Mouse (Mus musculus) limb, embryonic 15.5 days (tissue): ENCODE measurements at regions not wholly inside any gene's neighbourhood (a gene's known extent, or its start where the extent isn't known, plus 50 kb on each side); places are given as distances from the start of the nearest gene placed in this dataset.

ENCODE experiments used
- ATAC-seq: fragments of 200-750 bp; cut with Nextera tagmentation; 2 replicates; pipeline ENCODE4 v1.8.0; 2017; ENCODE audit warnings: low read depth, moderate TSS enrichment; ENCODE audit not compliant: insufficient number of reproducible peaks, low FRiP score, low TSS enrichment
- H3K27ac ChIP-seq: fragments of 300-500 bp; sonication (generic); 2 replicates; pipeline ENCODE4 v1.5.1; 2015; ENCODE audit warnings: moderate library complexity, mild to moderate bottlenecking, inconsistent platforms
- H3K27me3 ChIP-seq: fragments of 300-500 bp; sonication (generic); 2 replicates; pipeline ENCODE4 v1.6.1; 2015; ENCODE audit warnings: inconsistent platforms
- H3K36me3 ChIP-seq: fragments of 300-500 bp; sonication (generic); 2 replicates; pipeline ENCODE4 v1.6.1; 2015; ENCODE audit warnings: inconsistent platforms
- H3K4me1 ChIP-seq: fragments of 300-500 bp; sonication (generic); 2 replicates; pipeline ENCODE4 v1.6.1; 2015; ENCODE audit warnings: inconsistent platforms
- H3K4me2 ChIP-seq: fragments of 300-500 bp; sonication (generic); 2 replicates; pipeline ENCODE4 v1.6.1; 2015; ENCODE audit warnings: mild to moderate bottlenecking, inconsistent platforms
- H3K4me3 ChIP-seq: fragments of 300-500 bp; sonication (generic); 2 replicates; pipeline ENCODE4 v1.5.1; 2015; ENCODE audit warnings: mild to moderate bottlenecking, inconsistent platforms
- H3K9ac ChIP-seq: fragments of 300-500 bp; sonication (generic); 2 replicates; pipeline ENCODE4 v1.6.1; 2015; ENCODE audit warnings: inconsistent platforms
- H3K9me3 ChIP-seq: fragments of 300-500 bp; sonication (generic); 2 replicates; pipeline ENCODE4 v1.6.1; 2016; ENCODE audit warnings: inconsistent platforms
- WGBS: fragments of 180-500 bp; shearing (Covaris S2); methylation state at CpG from one replicate; pipeline ENCODE4 v1.1.7; 2015; 5-methylcytosine and 5-hydroxymethylcytosine counted together

GRCm38 (mm10) chr13:47611439-47611838 lies 489.0 kb downstream of the Rnf144b start:
- H3K4me2 ChIP-seq: no peak overlapping the region
- no peaks in the 10 kb centered on the region for H3K27me3 ChIP-seq
- no peaks in the 10 kb centered on the region for H3K36me3 ChIP-seq
- H3K9me3 ChIP-seq: no peaks in the 10 kb centered on the region
- H3K4me1 ChIP-seq: no peaks in the 10 kb centered on the region
- H3K4me3 ChIP-seq: no peak overlapping the region
- no peak for ATAC-seq
- 78% methylated on average over 4 of the region's 4 CpGs for whole genome bisulfite sequencing
- H3K27ac ChIP-seq: no peak overlapping the region
- H3K9ac ChIP-seq: no peak overlapping the region

DNA sequence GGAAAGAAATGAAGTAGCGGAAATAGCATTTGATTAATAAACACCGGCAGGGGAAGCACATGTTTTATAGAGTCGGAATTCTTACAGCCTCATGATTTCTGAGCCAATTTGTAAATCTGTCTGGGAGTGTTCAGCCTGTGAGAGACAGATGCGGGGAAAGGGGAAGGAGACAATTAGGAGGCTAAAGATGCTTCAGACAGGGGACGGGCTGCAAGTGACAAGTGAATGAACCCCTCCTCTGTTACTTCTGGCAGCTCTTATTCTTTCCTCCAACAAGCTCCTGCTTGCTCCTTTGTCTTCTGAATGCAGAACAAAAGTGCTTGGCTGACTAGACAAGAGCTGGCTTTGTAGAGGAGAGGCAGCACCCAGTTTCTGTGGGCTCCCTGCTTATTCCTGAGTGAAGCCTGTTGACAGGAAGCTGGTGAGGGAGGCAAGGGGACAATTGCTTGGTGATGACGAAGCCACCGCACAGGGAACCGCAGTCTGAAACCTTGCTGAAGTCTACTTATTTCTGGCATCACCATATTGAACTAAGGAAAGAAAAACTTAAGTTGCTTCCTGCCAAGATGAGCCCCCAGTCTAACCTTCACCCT lies 514.2 kb downstream of the Rnf144b start:
- no peaks in the 10 kb centered on the region for H3K36me3 ChIP-seq
- no peak overlapping the region for H3K27ac ChIP-seq
- no peak for ATAC-seq
- WGBS: 50% methylated on average over 8 of the region's 8 CpGs
- H3K9ac ChIP-seq: no peak overlapping the region
- H3K4me1 ChIP-seq: peaks cover 9% of the 10 kb centered on the region; the same call in 1 of the 2 replicates
- no peak overlapping the region for H3K4me3 ChIP-seq
- H3K27me3 ChIP-seq: no peaks in the 10 kb centered on the region
- no peak overlapping the region for H3K4me2 ChIP-seq
- no peaks in the 10 kb centered on the region for H3K9me3 ChIP-seq

DNA sequence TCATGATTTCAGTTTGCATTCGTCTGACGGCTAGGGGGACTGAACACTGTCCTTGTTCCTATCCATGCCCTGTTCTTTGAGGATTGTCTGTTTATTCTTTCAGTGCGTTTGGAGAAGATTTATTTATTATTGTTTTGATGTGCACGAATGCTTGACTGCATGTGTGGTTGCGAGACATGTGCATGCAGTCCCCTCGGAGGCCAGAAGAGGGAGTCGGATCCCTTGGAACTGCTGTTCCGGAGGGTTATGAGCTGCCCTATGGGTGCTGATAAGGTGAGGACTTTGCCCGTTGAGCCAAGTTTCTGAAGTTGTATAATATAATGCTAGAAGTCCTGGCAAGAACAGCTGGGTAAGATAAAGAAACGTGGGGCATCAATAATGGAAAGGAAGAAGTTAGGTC lies 519.9 kb downstream of the Rnf144b start:
- Histone ChIP-seq H3K9me3 (no peaks in the 10 kb centered on the region), H3K36me3 (no peaks in the 10 kb centered on the region), H3K4me3 (no peak overlapping the region), H3K9ac (no peak overlapping the region), H3K27me3 (no peaks in the 10 kb centered on the region), H3K27ac (no peak overlapping the region), H3K4me1 (no peaks in the 10 kb centered on the region), H3K4me2 (no peak overlapping the region)
- 90% methylated on average over 10 of the region's 10 CpGs for WGBS
- no peak for ATAC-seq

GRCm38 (mm10) chr13:47645081-47645480 lies 522.6 kb downstream of the Rnf144b start:
- no peak overlapping the region for H3K27ac ChIP-seq
- no peaks in the 10 kb centered on the region for H3K9me3 ChIP-seq
- H3K36me3 ChIP-seq: no peaks in the 10 kb centered on the region
- no peak overlapping the region for H3K4me2 ChIP-seq
- no peak overlapping the region for H3K9ac ChIP-seq
- 70% methylated on average over 10 of the region's 10 CpGs for WGBS
- no peak for ATAC-seq
- no peaks in the 10 kb centered on the region for H3K4me1 ChIP-seq
- no peaks in the 10 kb centered on the region for H3K27me3 ChIP-seq
- H3K4me3 ChIP-seq: no peak overlapping the region

DNA sequence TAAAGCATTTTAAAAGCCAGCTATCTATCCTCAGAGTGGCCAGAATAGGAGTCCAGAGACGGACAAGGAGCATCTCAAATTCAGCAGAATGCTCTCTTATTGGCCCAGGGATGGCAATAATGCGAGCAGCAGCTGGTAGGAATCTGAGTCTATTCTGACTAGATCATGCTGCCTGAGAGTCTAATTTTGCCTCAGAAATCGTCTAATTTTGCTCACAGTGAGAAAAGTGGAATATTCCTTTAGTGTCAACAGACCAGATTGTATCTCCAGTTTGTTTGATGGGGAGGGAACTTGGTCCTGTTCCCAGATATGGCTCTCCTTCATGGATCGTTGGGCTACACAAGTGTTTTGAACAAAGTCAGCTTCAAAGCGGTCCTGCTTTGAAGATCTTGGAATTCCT lies 525.2 kb downstream of the Rnf144b start:
- Histone ChIP-seq H3K4me3 (no peak overlapping the region), H3K4me1 (no peaks in the 10 kb centered on the region), H3K9ac (no peak overlapping the region), H3K4me2 (no peak overlapping the region), H3K9me3 (no peaks in the 10 kb centered on the region), H3K36me3 (no peaks in the 10 kb centered on the region), H3K27ac (no peak overlapping the region), H3K27me3 (no peaks in the 10 kb centered on the region)
- 53% methylated on average over 5 of the region's 5 CpGs for WGBS
- no peak for ATAC-seq

DNA sequence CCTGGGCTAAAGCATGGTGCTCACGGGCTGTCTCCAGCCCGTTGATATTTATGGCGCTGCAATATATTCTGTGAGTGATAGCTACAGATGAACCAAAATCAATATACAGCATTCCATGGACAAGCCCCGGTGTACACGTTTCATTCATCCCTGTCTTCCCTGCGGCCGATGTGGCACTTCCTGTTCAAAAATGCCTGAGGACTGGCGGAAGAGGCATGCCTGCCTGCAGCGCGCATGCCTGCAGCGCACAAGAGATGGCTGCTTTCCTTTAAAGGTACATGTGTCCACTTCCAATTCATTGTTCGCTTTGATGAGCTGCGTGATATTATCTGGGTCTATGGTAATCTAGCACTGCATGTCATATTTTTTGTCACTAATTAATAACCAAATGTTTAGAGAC lies 527.6 kb downstream of the Rnf144b start:
- no peaks in the 10 kb centered on the region for H3K4me1 ChIP-seq
- no peaks in the 10 kb centered on the region for H3K36me3 ChIP-seq
- no peak overlapping the region for H3K27ac ChIP-seq
- no peaks in the 10 kb centered on the region for H3K27me3 ChIP-seq
- peak overlapping the region; percentile 30 for H3K4me3 ChIP-seq
- no peak overlapping the region for H3K9ac ChIP-seq
- WGBS: 52% methylated on average over 13 of the region's 13 CpGs
- no peak for ATAC-seq
- peak overlapping the region; percentile 32 for H3K4me2 ChIP-seq
- no peaks in the 10 kb centered on the region for H3K9me3 ChIP-seq

DNA sequence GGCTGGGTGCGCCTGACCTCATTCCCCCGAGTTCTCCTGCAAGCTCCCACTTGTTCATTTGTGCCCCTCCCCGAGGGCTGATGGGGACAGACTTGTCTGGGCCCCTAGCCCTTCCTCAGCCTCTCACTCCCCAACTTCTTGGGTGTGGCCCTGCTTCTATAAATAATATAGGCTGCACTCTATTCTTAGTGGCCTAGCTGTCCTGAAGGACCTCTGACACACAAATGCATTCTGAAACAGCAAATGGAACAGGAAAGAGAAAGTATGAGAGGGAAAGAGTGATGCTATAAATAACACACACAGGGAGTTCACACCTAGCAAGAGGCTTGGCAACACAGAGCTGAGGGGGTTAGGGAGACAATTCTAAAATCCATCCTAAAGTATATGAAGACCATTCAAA lies 544.0 kb downstream of the Rnf144b start:
- Histone ChIP-seq H3K4me3 (no peak overlapping the region), H3K4me2 (no peak overlapping the region), H3K9ac (no peak overlapping the region), H3K27me3 (no peaks in the 10 kb centered on the region), H3K4me1 (peaks cover 11% of the 10 kb centered on the region), H3K36me3 (no peaks in the 10 kb centered on the region), H3K9me3 (no peaks in the 10 kb centered on the region), H3K27ac (no peak overlapping the region)
- no peak for ATAC-seq
- WGBS: 56% methylated on average over 3 of the region's 3 CpGs

DNA sequence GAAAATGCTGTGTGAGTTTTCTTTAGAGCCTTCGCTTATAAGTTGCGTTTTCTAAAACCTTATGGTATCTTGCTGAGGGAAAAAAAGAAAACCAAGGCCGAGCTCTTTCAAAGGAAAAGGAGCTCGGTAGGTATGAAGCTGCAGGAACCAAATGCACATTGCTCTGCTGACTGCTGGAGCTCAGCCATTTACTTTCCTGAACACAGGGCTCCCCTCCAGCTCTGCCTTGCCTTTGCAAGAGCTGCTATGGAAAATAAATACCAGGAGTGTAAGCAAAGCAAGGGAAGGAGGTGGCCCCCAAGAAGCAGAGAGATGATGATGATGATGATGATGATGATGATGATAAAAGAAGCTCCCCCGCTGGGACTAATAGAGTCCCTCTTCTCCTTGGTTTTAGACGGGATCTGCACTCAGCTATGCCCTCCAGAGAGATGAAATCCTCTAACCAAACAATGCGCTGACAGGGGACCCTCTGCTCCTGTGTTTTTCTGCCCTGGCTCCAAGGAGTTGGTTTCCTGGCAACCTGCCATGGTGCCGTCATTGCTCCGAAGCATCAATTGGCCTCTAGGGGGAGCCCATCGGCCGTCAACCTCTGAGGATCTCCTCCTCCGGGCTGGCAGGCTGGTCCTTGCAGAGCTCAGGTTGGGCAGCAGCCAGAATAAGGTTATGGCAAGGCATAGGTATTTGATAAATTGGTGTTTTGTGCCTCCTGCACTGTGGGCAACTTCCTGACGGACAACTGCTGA lies 544.7 kb downstream of the Rnf144b start:
- Histone ChIP-seq H3K27me3 (no peaks in the 10 kb centered on the region), H3K36me3 (no peaks in the 10 kb centered on the region), H3K9ac (no peak overlapping the region), H3K27ac (peak overlapping the region; percentile 47; the same call in 1 of the 2 replicates), H3K9me3 (no peaks in the 10 kb centered on the region), H3K4me2 (peak overlapping the region; percentile 37), H3K4me3 (peak overlapping the region; percentile 2; the same call in 1 of the 2 replicates), H3K4me1 (peaks cover 11% of the 10 kb centered on the region)
- WGBS: 18% methylated on average over 13 of the region's 13 CpGs
- no peak for ATAC-seq

DNA sequence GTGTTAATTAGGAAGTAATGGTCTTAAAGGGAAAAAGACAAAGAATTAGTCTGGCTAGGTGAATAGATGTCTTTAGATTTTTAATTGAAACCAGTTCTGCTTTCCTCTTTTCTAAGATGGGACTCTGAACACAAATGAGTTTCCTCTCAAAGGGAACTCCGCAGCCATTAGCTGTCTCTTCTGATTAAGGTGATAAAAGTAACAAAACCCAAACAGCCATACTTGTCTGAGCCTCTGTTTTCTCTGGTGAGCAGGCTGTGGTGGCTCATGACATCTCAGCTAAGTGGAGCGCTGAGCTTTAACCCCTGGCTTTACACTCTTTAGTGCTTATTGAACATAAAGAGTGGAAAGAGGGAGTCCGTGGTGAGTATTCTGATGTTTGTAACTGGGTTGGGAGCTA lies 565.7 kb downstream of the Rnf144b start:
- Histone ChIP-seq H3K9me3 (no peaks in the 10 kb centered on the region), H3K4me3 (no peak overlapping the region), H3K9ac (no peak overlapping the region), H3K27ac (no peak overlapping the region), H3K4me2 (no peak overlapping the region), H3K36me3 (no peaks in the 10 kb centered on the region), H3K4me1 (no peaks in the 10 kb centered on the region), H3K27me3 (no peaks in the 10 kb centered on the region)
- ATAC-seq: no peak
- WGBS: 58% methylated on average over 3 of the region's 3 CpGs

DNA sequence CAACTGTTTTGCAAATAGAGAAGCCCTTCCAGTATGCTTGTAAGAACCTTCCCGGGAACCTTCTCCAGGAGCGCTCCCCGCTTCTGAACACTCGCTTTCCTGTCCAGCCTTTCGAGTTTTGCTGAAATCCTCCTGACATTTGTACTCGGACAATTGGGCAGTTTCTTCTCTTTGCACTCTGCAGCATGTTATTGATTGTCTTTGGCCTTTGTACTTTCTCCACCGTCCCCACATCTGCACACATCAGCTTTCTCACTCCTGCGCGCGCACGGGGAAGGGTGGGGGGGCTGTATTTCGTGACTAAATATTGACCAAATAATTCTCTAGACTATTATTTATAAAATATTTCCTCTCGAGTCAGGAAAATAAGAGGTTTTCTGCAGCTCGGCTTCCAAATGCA lies 567.2 kb upstream of the Id4 start:
- no peaks in the 10 kb centered on the region for H3K9me3 ChIP-seq
- 86% methylated on average over 14 of the region's 14 CpGs for WGBS
- no peaks in the 10 kb centered on the region for H3K4me1 ChIP-seq
- no peak for ATAC-seq
- H3K27ac ChIP-seq: no peak overlapping the region
- H3K9ac ChIP-seq: no peak overlapping the region
- H3K27me3 ChIP-seq: no peaks in the 10 kb centered on the region
- no peak overlapping the region for H3K4me3 ChIP-seq
- no peaks in the 10 kb centered on the region for H3K36me3 ChIP-seq
- no peak overlapping the region for H3K4me2 ChIP-seq

- Histone ChIP-seq H3K9ac (no peak overlapping the region), H3K4me1 (no peaks in the 10 kb centered on the region), H3K27ac (no peak overlapping the region), H3K27me3 (no peaks in the 10 kb centered on the region), H3K4me3 (no peak overlapping the region), H3K36me3 (no peaks in the 10 kb centered on the region), H3K9me3 (no peaks in the 10 kb centered on the region), H3K4me2 (no peak overlapping the region)
- ATAC-seq: no peak
- WGBS: 79% methylated on average over 2 of the region's 2 CpGs
These were observed 565.2 kb upstream of the Id4 start for GRCm38 (mm10) chr13:47695877-47696276.

DNA sequence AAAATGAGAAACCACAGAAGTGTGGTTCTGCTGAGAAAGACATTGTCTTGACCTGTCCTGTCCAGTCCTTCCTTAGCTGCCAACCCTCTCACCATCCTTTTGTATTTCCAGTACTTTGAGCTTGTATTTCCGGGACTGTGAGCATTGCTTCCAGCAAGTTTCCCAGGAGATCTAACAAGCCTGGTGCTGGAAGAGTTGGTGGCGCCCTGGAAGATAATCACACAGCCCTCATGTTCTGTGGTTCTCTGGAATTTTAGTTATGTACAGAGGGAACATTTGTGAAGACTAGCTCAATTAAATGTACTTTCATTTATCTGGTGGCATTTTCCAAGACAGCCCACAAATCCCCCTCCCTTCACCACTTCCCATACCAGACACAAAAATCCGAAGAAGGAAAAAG lies 560.5 kb upstream of the Id4 start:
- Histone ChIP-seq H3K36me3 (no peaks in the 10 kb centered on the region), H3K9me3 (no peaks in the 10 kb centered on the region), H3K9ac (no peak overlapping the region), H3K27me3 (no peaks in the 10 kb centered on the region), H3K27ac (no peak overlapping the region), H3K4me2 (no peak overlapping the region), H3K4me1 (no peaks in the 10 kb centered on the region), H3K4me3 (no peak overlapping the region)
- no peak for ATAC-seq
- WGBS: 46% methylated on average over 3 of the region's 3 CpGs
